Mouse (Mus musculus) urinary bladder, adult 2 months (tissue): ENCODE data around the gene Adam23. TPM values are rescaled to one million over a fixed set of nuclear protein-coding genes. Genes with fewer than 3 reads are reported as not detected.

ENCODE experiments used
- DNase-seq: peaks from one replicate; pipeline ENCODE4 v3.0.0; 2022; ENCODE audit warnings: low spot score
- polyA plus RNA-seq: library from polyadenylated mRNA; depleted of rRNA; stranded (reverse); fragments of >200 nt; gene quantifications from 2 replicates; pipeline ENCODE4 v1.2.3, GENCODE M21; 2012

Gene Adam23
- polyA plus RNA-seq, 1 experiment: 38.1 TPM

GRCm38 (mm10) chr1:63478946-63479345 is 33.3 kb downstream of the Adam23 start:
- DNase-seq: no peak

- no peak for DNase-seq
These were observed 39.0 kb downstream of the Adam23 start for GRCm38 (mm10) chr1:63484646-63485045.

- DNase-seq: no peak
These were observed 41.0 kb downstream of the Adam23 start for GRCm38 (mm10) chr1:63486646-63487045.

GRCm38 (mm10) chr1:63491001-63491400 is 45.3 kb downstream of the Adam23 start:
- no peak for DNase-seq

- DNase-seq: no peak
These were observed 47.6 kb downstream of the Adam23 start for GRCm38 (mm10) chr1:63493325-63493724.

GRCm38 (mm10) chr1:63507386-63507785 is 61.7 kb downstream of the Adam23 start:
- DNase-seq: no peak

- DNase-seq: no peak
These were observed 63.1 kb downstream of the Adam23 start for GRCm38 (mm10) chr1:63508801-63509200.

- DNase-seq: no peak
These were observed 65.7 kb downstream of the Adam23 start for GRCm38 (mm10) chr1:63511416-63511815.

GRCm38 (mm10) chr1:63517800-63518199 is 72.1 kb downstream of the Adam23 start:
- DNase-seq: no peak

- DNase-seq: no peak
These were observed 73.1 kb downstream of the Adam23 start for GRCm38 (mm10) chr1:63518814-63519213.

GRCm38 (mm10) chr1:63529901-63530300 is 84.2 kb downstream of the Adam23 start:
- no peak for DNase-seq

- no peak for DNase-seq
These were observed 88.7 kb downstream of the Adam23 start for GRCm38 (mm10) chr1:63534271-63534827.

GRCm38 (mm10) chr1:63539884-63540613 is 94.4 kb downstream of the Adam23 start:
- DNase-seq: no peak

GRCm38 (mm10) chr1:63544122-63544521 is 98.4 kb downstream of the Adam23 start:
- no peak for DNase-seq

GRCm38 (mm10) chr1:63553039-63553438 is 107.3 kb downstream of the Adam23 start:
- no peak for DNase-seq

- no peak for DNase-seq
These were observed 116.3 kb downstream of the Adam23 start for GRCm38 (mm10) chr1:63561772-63562520.

GRCm38 (mm10) chr1:63563928-63564327 is 118.2 kb downstream of the Adam23 start:
- DNase-seq: no peak

- DNase-seq: no peak
These were observed 120.8 kb downstream of the Adam23 start for GRCm38 (mm10) chr1:63566501-63566900.

- DNase-seq: no peak
These were observed 121.3 kb downstream of the Adam23 start for GRCm38 (mm10) chr1:63567031-63567430.

GRCm38 (mm10) chr1:63572229-63572628 is 126.5 kb downstream of the Adam23 start:
- DNase-seq: no peak

GRCm38 (mm10) chr1:63573432-63573831 is 127.7 kb downstream of the Adam23 start:
- DNase-seq: no peak

- DNase-seq: no peak
These were observed 128.3 kb downstream of the Adam23 start for GRCm38 (mm10) chr1:63573864-63574611.
